Mouse (Mus musculus): ENCODE data around the gene Gm5134. TPM values are rescaled to one million over a fixed set of nuclear protein-coding genes. Genes with fewer than 3 reads are reported as not detected.

Gm5134 gene
- polyA plus RNA-seq, 1 experiment from 2014 or later: not detected

- 20% methylated on average over 7 of the region's 7 CpGs for WGBS
- Histone ChIP-seq H3K4me2 (replicated peaks) (peak overlapping the region; percentile 97), H3K4me1 (replicated peaks) (peaks cover 30% of the 10 kb centered on the region), H3K27me3 (replicated peaks) (0 out of 2 replicates have a peak, but pooled peaks cover 9% of the 10 kb centered on the region), H3K36me3 (no peaks in the 10 kb centered on the region), H3K4me3 (replicated peaks) (peak overlapping the region; percentile 60; the same call in 1 of the 2 replicates), H3K9ac (peak overlapping the region; percentile 8; the same call in 1 of the 2 replicates), H3K9me3 (no peaks in the 10 kb centered on the region), H3K27ac (no peak overlapping the region)
- ATAC-seq: no peak
Measured at GRCm38 (mm10) chr10:75931311-75931710, 23.0 kb upstream of the Gm5134 start.

GRCm38 (mm10) chr10:75932081-75932678, 22.1 kb upstream of the Gm5134 start:
- peaks cover 31% of the 10 kb centered on the region for H3K4me1 ChIP-seq (replicated peaks)
- ATAC-seq: peak; percentile 67
- H3K4me2 ChIP-seq (replicated peaks): peak overlapping the region; percentile 97
- H3K9me3 ChIP-seq: no peaks in the 10 kb centered on the region
- H3K36me3 ChIP-seq: no peaks in the 10 kb centered on the region
- peak overlapping the region; percentile 51; the same call in 1 of the 2 replicates for H3K27ac ChIP-seq
- H3K4me3 ChIP-seq (replicated peaks): peak overlapping the region; percentile 60
- H3K27me3 ChIP-seq (replicated peaks): 0 out of 2 replicates have a peak, but pooled peaks cover 9% of the 10 kb centered on the region
- WGBS: 2% methylated on average over 31 of the region's 44 CpGs
- peak overlapping the region; percentile 84 for H3K9ac ChIP-seq

DNA sequence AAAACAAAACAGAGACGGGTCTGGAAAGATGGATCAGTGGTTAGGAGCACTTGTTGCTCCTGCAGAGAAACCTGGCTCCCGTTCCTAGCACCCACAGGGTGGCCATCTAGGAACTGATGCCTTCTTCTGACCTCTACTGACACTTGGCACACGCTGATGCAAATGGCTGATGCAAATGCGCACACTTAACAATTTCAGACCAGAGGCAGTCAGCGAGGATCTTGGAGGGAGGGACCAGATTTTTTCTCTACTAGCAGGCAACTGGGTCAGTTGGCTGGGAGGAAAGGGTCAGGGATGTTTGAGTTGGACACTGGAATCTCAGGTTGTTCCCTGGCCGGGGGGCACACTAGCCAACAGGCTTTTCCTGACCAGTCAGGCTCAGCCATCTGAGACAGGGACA, 21.4 kb upstream of the Gm5134 start, which contains the start of gene Chchd10:
Chchd10 (plus strand) TSS at position 240 of the 400 bp plus-strand sequence.
- Histone ChIP-seq H3K36me3 (no peaks in the 10 kb centered on the region), H3K27ac (peak within 1 kb of the TSS; percentile 51; the same call in 1 of the 2 replicates), H3K9me3 (no peaks in the 10 kb centered on the region), H3K4me3 (replicated peaks) (peak within 1 kb of the TSS; percentile 60), H3K4me2 (replicated peaks) (peak within 1 kb of the TSS; percentile 97), H3K9ac (peak within 1 kb of the TSS; percentile 84), H3K4me1 (replicated peaks) (peaks cover 31% of the 10 kb centered on the region), H3K27me3 (replicated peaks) (0 out of 2 replicates have a peak, but pooled peaks cover 9% of the 10 kb centered on the region)
- 43% methylated on average over 6 of the region's 6 CpGs for WGBS
- ATAC-seq: no peak

DNA sequence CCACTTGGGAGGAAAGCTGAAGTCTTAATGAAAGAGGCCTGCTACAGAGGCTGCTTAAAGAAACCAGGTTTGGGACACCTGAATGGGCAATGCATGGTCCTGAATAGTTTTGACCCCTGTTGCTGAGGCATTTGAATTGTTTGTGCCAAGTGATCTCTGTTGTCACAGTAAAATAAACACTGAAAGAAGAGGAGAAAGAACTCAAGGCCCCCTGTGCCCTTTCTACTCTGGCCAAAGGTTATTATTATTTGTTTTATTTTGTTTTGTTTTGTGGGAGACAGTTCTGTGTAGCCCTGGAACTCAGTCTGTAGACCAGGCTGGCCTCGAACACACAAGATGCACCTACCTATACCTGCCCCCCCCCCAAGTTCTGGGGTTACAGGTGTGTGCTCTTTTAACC, 19.3 kb upstream of the Gm5134 start:
- ATAC-seq: no peak
- H3K4me3 ChIP-seq (replicated peaks): no peak overlapping the region; the same call in 1 of the 2 replicates
- peak overlapping the region; percentile 79 for H3K4me2 ChIP-seq (replicated peaks)
- H3K36me3 ChIP-seq: no peaks in the 10 kb centered on the region
- peaks cover 31% of the 10 kb centered on the region for H3K4me1 ChIP-seq (replicated peaks)
- H3K9ac ChIP-seq: no peak overlapping the region
- H3K9me3 ChIP-seq: no peaks in the 10 kb centered on the region
- no peak overlapping the region for H3K27ac ChIP-seq
- WGBS: 59% methylated on average over 1 of the region's 1 CpGs
- 0 out of 2 replicates have a peak, but pooled peaks cover 9% of the 10 kb centered on the region for H3K27me3 ChIP-seq (replicated peaks)

- ATAC-seq: peak; percentile 89
- Histone ChIP-seq H3K4me1 (replicated peaks) (peaks cover 23% of the 10 kb centered on the region), H3K27ac (peak within 1 kb of the TSS; percentile 72; the same call in 1 of the 2 replicates), H3K4me3 (replicated peaks) (peak within 1 kb of the TSS; percentile 62), H3K9ac (peak within 1 kb of the TSS; percentile 58), H3K27me3 (replicated peaks) (0 out of 2 replicates have a peak, but pooled peaks cover 9% of the 10 kb centered on the region), H3K9me3 (no peaks in the 10 kb centered on the region), H3K36me3 (no peaks in the 10 kb centered on the region), H3K4me2 (replicated peaks) (peak within 1 kb of the TSS; percentile 79)
- 2% methylated on average over 51 of the region's 51 CpGs for WGBS
Measured at GRCm38 (mm10) chr10:75935680-75936541, 18.4 kb upstream of the Gm5134 start, which contains the start of gene Mmp11. TSS of gene Mmp11 (minus strand) at chr10:75936496.

GRCm38 (mm10) chr10:75936909-75937667, 17.2 kb upstream of the Gm5134 start:
- 52% methylated on average over 18 of the region's 18 CpGs for WGBS
- peak overlapping the region; percentile 79 for H3K4me2 ChIP-seq (replicated peaks)
- no peak overlapping the region for H3K9ac ChIP-seq
- H3K9me3 ChIP-seq: no peaks in the 10 kb centered on the region
- H3K36me3 ChIP-seq: no peaks in the 10 kb centered on the region
- ATAC-seq: no peak
- no peak overlapping the region for H3K27ac ChIP-seq
- H3K4me1 ChIP-seq (replicated peaks): peaks cover 12% of the 10 kb centered on the region
- 0 out of 2 replicates have a peak, but pooled peaks cover 5% of the 10 kb centered on the region for H3K27me3 ChIP-seq (replicated peaks)
- no peak overlapping the region for H3K4me3 ChIP-seq (replicated peaks)

- ATAC-seq: no peak
- H3K4me1 ChIP-seq (replicated peaks): peaks cover 12% of the 10 kb centered on the region
- no peaks in the 10 kb centered on the region for H3K36me3 ChIP-seq
- H3K9me3 ChIP-seq: no peaks in the 10 kb centered on the region
- H3K4me3 ChIP-seq (replicated peaks): no peak overlapping the region
- no peak overlapping the region for H3K4me2 ChIP-seq (replicated peaks)
- H3K27ac ChIP-seq: no peak overlapping the region
- no peak overlapping the region for H3K9ac ChIP-seq
- 0 out of 2 replicates have a peak, but pooled peaks cover 5% of the 10 kb centered on the region for H3K27me3 ChIP-seq (replicated peaks)
- 48% methylated on average over 10 of the region's 10 CpGs for WGBS
Measured at GRCm38 (mm10) chr10:75937851-75938643, 16.3 kb upstream of the Gm5134 start.

- Histone ChIP-seq H3K27me3 (replicated peaks) (0 out of 2 replicates have a peak, but pooled peaks cover 5% of the 10 kb centered on the region), H3K4me2 (replicated peaks) (no peak overlapping the region), H3K36me3 (no peaks in the 10 kb centered on the region), H3K9ac (no peak overlapping the region), H3K9me3 (no peaks in the 10 kb centered on the region), H3K4me3 (replicated peaks) (no peak overlapping the region), H3K4me1 (replicated peaks) (peaks cover 14% of the 10 kb centered on the region), H3K27ac (no peak overlapping the region)
- 57% methylated on average over 9 of the region's 9 CpGs for WGBS
- no peak for ATAC-seq
Measured at GRCm38 (mm10) chr10:75939481-75940234, 14.7 kb upstream of the Gm5134 start.

DNA sequence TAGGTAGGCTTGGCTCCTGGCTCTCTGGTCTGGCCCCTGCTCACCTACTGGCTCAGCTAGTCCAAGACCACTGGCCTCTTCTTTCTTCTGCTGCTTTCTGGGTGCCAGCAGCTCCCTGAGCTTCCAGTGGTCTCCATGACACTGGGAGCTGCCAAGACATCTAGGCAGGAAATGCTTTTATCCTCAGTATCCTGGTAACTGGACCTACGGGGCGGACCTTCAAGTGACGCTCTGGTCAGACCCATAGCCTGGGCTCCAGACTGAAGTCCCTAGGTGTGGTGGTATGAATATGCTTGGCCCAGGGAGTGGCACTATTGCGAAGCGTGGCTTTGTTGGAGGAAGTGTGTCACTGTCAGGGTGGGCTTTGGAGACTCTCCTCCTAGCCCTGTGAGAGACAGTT, 13.8 kb upstream of the Gm5134 start, which contains the start of gene Gm867:
Gm867 (minus strand) TSS at position 153 of the 400 bp plus-strand sequence.
- peaks cover 9% of the 10 kb centered on the region for H3K4me1 ChIP-seq (replicated peaks)
- no peak within 1 kb of the TSS for H3K4me3 ChIP-seq (replicated peaks)
- no peaks in the 10 kb centered on the region for H3K36me3 ChIP-seq
- H3K27me3 ChIP-seq (replicated peaks): 0 out of 2 replicates have a peak, but pooled peaks cover 5% of the 10 kb centered on the region
- no peak for ATAC-seq
- no peaks in the 10 kb centered on the region for H3K9me3 ChIP-seq
- H3K4me2 ChIP-seq (replicated peaks): no peak within 1 kb of the TSS
- H3K9ac ChIP-seq: no peak within 1 kb of the TSS
- WGBS: 76% methylated on average over 5 of the region's 5 CpGs
- H3K27ac ChIP-seq: no peak within 1 kb of the TSS

GRCm38 (mm10) chr10:75941042-75941824, 13.1 kb upstream of the Gm5134 start:
- H3K9me3 ChIP-seq: no peaks in the 10 kb centered on the region
- no peak for ATAC-seq
- no peaks in the 10 kb centered on the region for H3K36me3 ChIP-seq
- WGBS: 75% methylated on average over 9 of the region's 9 CpGs
- H3K9ac ChIP-seq: no peak overlapping the region
- peaks cover 4% of the 10 kb centered on the region for H3K4me1 ChIP-seq (replicated peaks)
- no peak overlapping the region for H3K4me3 ChIP-seq (replicated peaks)
- no peak overlapping the region for H3K4me2 ChIP-seq (replicated peaks)
- H3K27me3 ChIP-seq (replicated peaks): no peaks in the 10 kb centered on the region
- H3K27ac ChIP-seq: no peak overlapping the region
